ENCODE assay signal across 30 mouse cellular contexts in genomic region chr4:97192601-97193000, GRCm38 (mm10). TPM values are rescaled to one million over a fixed set of nuclear protein-coding genes. Genes with fewer than 3 reads are reported as not detected.
"Had no signal": no experiment of that assay in that cellular context is flagged by ENCODE, and none has a peak within 500 bp of the region (broad histone marks: within the 10 kb centered on the region; RNA-seq: fewer than 3 reads in every experiment).

No protein-coding gene starts in this region.

- H3K9me3 ChIP-seq: liver, embryonic 13.5 days; midbrain, embryonic 12.5 days; midbrain, embryonic 15.5 days had no signal

- H3K4me2 ChIP-seq: liver, embryonic 13.5 days; midbrain, embryonic 12.5 days; midbrain, embryonic 15.5 days had no signal

- H3K4me3 ChIP-seq: left cerebral cortex, adult 2 months; liver, embryonic 13.5 days; midbrain, embryonic 12.5 days; midbrain, embryonic 15.5 days; myocyte had no signal

- H3K27me3 ChIP-seq: liver, embryonic 13.5 days; midbrain, embryonic 12.5 days; midbrain, embryonic 15.5 days had no signal

- DNase-seq: kidney, postnatal 4 days; liver, embryonic 13.5 days; lung, adult 2 months; lung, postnatal 4 days; right cerebral cortex, adult 18-20 months; right cerebral cortex, postnatal 14 days; right cerebral cortex, postnatal 4 days; thymus, adult 2 months; thymus, postnatal 14 days; thymus, postnatal 4 days had no signal

- H3K4me1 ChIP-seq: liver, embryonic 13.5 days; midbrain, embryonic 15.5 days had no signal

- H3K36me3 ChIP-seq: liver, embryonic 13.5 days; midbrain, embryonic 12.5 days; midbrain, embryonic 15.5 days had no signal

- H3K27ac ChIP-seq: left cerebral cortex, adult 2 months; liver, embryonic 13.5 days; midbrain, embryonic 12.5 days; midbrain, embryonic 15.5 days; stomach, postnatal 0 days had no signal

- H3K9ac ChIP-seq: liver, embryonic 13.5 days; midbrain, embryonic 12.5 days; midbrain, embryonic 15.5 days had no signal

RNA-seq across cellular contexts. Expression of gene Gm10192, which starts 9.6 kb away (rescaled TPM):
- total RNA-seq: layer of hippocampus, adult 18-20 months; layer of hippocampus, postnatal 36 days; left cerebral cortex, adult 2 months; left cerebral cortex, postnatal 10 days; left cerebral cortex, postnatal 36 days; liver, adult 2 months; megakaryocyte progenitor cell, adult 5-6 weeks; megakaryocyte-erythroid progenitor cell, adult 5-6 weeks; monocyte, adult 5-6 weeks had no signal
- polyA plus RNA-seq: kidney, embryonic 16.5 days; limb, embryonic 11.5 days; limb, embryonic 14.5 days; liver, adult 2 months; liver, embryonic 13.5 days; liver, embryonic 16.5 days; lung, adult 2 months; lung, embryonic 16.5 days; midbrain, embryonic 12.5 days; midbrain, embryonic 15.5 days; myocyte; neural tube, embryonic 14.5 days; stomach, embryonic 14.5 days; stomach, postnatal 0 days; thymus, adult 2 months had no signal
